Mouse (Mus musculus): ENCODE data around the gene Dennd6b.

The Dennd6b gene

DNA sequence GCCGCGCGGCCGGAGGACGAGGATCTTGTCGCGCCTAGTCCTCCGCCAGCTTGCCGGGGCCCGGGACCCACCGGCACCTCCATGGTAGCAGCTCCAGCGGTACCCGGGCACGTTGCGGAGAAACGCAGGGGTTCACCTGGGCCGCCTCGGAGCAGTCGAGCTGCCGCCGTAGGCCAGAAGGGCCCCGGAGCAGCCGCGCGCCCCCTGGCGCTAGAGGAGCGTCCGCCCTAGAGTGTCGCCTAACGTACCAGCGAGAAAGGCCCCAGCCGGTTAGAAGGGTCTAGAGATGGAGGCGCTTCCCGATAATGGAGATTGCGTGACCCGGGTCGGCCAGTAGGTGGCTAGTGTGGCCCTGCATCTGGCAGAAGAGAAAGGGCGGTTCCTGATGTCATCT lies at the start of gene Dennd6b:
Gene Dennd6b, minus strand, starts transcription at position 184 of the 394 bp plus-strand sequence.
- in situ Hi-C loops (cut with MboI; ENCODE audit: low pct_unique_long_range_greater_than_20kb in 1 of 2, low sequenced_read_pairs in 2 of 2, unreplicated experiment in 1 of 2), result no loop called here

DNA sequence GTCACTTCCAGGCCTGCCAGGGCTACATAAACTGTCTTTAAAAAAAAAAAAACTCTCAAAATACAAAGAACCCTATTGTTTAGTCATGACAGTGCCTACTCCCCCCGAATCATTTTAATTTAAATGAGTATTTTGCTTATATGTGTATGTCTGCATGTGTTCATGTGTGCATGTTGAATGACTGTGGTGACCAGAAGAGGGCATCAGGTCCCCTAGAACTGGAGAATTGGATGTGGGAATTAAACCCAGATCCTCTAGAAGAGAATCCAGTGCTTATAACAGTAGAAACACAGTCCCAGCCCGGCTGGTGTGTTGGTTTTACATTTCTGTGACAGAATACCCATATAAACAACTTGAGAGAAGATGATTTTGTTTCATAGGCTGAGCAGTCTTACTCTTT lies 44.7 kb upstream of the Dennd6b start:
- in situ Hi-C loops (cut with MboI; ENCODE audit: low pct_unique_long_range_greater_than_20kb in 1 of 2, low sequenced_read_pairs in 2 of 2, unreplicated experiment in 1 of 2), result no loop called here

GRCm38 (mm10) chr15:89239751-89240392 lies 43.6 kb upstream of the Dennd6b start:
- in situ Hi-C loops (cut with MboI; ENCODE audit: low pct_unique_long_range_greater_than_20kb in 1 of 2, low sequenced_read_pairs in 2 of 2, unreplicated experiment in 1 of 2), result no loop called here

DNA sequence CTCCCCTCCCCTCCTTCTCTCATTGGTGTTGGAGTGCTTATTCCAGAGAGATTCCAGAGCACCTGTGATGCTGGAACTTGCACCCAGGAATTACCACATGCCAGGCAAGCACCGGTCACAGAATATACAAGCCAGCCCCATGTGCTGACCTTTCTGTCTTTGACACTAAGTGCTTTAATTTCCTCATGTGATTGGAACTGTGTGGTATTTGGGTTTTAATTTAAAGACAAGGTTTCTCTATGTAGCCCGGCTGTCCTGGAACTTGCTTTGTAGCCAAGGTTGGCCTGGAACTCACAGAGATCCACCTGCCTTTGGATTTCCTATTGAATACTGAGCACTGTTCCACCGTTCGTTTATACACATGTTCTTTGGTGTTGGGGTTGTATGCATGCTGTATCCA lies 37.8 kb upstream of the Dennd6b start:
- in situ Hi-C loops (cut with MboI; ENCODE audit: low pct_unique_long_range_greater_than_20kb in 1 of 2, low sequenced_read_pairs in 2 of 2, unreplicated experiment in 1 of 2), result no loop called here

GRCm38 (mm10) chr15:89233586-89233985 lies 37.3 kb upstream of the Dennd6b start:
- in situ Hi-C loops (cut with MboI; ENCODE audit: low pct_unique_long_range_greater_than_20kb in 1 of 2, low sequenced_read_pairs in 2 of 2, unreplicated experiment in 1 of 2), result no loop called here

GRCm38 (mm10) chr15:89215611-89216233 lies 19.4 kb upstream of the Dennd6b start:
- in situ Hi-C loops (cut with MboI; ENCODE audit: low pct_unique_long_range_greater_than_20kb in 1 of 2, low sequenced_read_pairs in 2 of 2, unreplicated experiment in 1 of 2), result no loop called here

DNA sequence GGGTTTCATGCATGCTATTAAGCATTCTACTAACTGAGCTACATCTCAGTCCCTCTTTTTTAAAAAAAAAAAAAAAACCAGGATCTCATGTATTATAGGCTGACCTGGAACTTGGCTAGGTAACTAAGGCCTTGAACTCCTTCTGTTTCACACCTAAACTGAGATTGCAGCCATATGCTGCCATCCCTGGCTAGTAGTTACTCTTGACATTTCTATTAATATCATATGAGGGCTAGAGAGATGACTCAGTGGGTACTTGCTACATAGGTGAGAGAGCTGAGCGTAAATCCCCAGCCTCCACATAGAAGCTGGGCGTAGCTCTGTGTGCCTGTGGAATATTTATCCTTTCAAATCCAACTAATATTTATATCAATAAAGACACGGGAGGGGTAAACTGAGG lies 18.7 kb upstream of the Dennd6b start:
- in situ Hi-C loops (cut with MboI; ENCODE audit: low pct_unique_long_range_greater_than_20kb in 1 of 2, low sequenced_read_pairs in 2 of 2, unreplicated experiment in 1 of 2), result no loop called here

- in situ Hi-C loops (cut with MboI; ENCODE audit: low pct_unique_long_range_greater_than_20kb in 1 of 2, low sequenced_read_pairs in 2 of 2, unreplicated experiment in 1 of 2), result no loop called here
Observed at GRCm38 (mm10) chr15:89213517-89213916, 17.2 kb upstream of the Dennd6b start.

GRCm38 (mm10) chr15:89212495-89212894 lies 16.2 kb upstream of the Dennd6b start:
- in situ Hi-C loops (cut with MboI; ENCODE audit: low pct_unique_long_range_greater_than_20kb in 1 of 2, low sequenced_read_pairs in 2 of 2, unreplicated experiment in 1 of 2), result no loop called here

- in situ Hi-C loops (cut with MboI; ENCODE audit: low pct_unique_long_range_greater_than_20kb in 1 of 2, low sequenced_read_pairs in 2 of 2, unreplicated experiment in 1 of 2), result no loop called here
Observed at GRCm38 (mm10) chr15:89211716-89212461, 15.6 kb upstream of the Dennd6b start.

DNA sequence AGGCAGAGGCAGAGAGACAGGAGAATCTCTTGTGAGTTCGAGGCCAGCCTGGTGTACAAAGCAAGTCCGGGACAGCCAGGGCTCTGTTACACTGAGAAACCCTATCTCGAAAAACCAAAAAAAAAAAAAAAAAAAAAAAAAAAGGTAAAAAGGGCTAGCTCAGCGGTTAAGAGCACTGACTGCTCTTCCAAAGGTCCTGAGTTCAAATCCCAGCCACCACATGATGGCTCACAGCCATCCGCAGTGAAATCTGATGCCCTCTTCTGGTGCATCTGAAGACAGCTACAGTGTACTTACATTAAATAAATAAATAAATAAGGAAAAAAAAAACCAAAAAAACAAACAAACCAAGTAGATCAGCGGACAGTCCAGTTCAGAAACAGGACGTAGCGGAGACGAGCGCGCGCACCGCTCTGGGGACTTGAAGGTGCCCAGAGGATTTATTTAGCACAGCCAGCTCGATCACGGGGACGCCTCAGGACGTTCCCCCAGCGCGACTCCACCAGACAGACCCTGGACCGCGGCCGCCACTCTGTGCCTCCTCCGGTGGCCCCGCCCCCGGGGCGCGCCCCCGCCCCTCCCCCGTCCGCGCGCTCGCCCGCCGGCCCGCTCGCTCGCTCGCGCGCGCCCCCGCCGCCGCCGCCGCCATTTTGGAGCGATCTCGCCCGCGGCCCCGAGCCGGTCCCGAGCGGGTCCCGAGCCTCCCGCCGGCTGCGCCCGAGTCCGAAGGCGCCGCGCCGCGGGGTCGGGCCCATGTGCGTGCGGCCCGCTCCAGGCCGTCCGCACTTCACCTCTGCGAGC lies 14.8 kb upstream of the Dennd6b start, which contains the start of gene Ppp6r2:
Gene Ppp6r2, plus strand, starts transcription at position 639 of the 801 bp plus-strand sequence.
- in situ Hi-C loops (cut with MboI; ENCODE audit: low pct_unique_long_range_greater_than_20kb in 1 of 2, low sequenced_read_pairs in 2 of 2, unreplicated experiment in 1 of 2), result no loop called here

GRCm38 (mm10) chr15:89209886-89210761 lies 13.8 kb upstream of the Dennd6b start:
- in situ Hi-C loops (cut with MboI; ENCODE audit: low pct_unique_long_range_greater_than_20kb in 1 of 2, low sequenced_read_pairs in 2 of 2, unreplicated experiment in 1 of 2), result no loop called here

DNA sequence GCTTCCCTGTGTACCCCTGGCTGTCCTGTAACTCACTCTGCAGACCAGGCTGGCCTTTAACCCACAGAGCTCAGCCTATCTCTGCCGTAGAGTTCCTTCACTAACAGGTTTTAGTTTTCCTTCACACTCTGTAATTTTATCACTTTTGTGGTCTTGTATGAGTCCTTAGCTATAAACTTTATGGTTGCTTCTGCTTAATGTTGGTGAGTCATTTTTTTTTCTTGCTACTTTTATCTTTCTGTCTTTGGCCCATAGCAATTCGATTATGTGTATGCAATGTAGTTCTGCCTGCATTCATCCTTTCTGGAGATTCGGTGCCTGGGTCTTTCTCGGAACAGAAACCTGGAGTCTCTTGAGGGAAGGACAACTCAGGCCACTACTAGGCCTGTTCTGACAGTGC lies 11.2 kb upstream of the Dennd6b start:
- in situ Hi-C loops (cut with MboI; ENCODE audit: low pct_unique_long_range_greater_than_20kb in 1 of 2, low sequenced_read_pairs in 2 of 2, unreplicated experiment in 1 of 2), result no loop called here

- in situ Hi-C loops (cut with MboI; ENCODE audit: low pct_unique_long_range_greater_than_20kb in 1 of 2, low sequenced_read_pairs in 2 of 2, unreplicated experiment in 1 of 2), result no loop called here
Observed at GRCm38 (mm10) chr15:89197056-89197455, 760 bp upstream of the Dennd6b start.

DNA sequence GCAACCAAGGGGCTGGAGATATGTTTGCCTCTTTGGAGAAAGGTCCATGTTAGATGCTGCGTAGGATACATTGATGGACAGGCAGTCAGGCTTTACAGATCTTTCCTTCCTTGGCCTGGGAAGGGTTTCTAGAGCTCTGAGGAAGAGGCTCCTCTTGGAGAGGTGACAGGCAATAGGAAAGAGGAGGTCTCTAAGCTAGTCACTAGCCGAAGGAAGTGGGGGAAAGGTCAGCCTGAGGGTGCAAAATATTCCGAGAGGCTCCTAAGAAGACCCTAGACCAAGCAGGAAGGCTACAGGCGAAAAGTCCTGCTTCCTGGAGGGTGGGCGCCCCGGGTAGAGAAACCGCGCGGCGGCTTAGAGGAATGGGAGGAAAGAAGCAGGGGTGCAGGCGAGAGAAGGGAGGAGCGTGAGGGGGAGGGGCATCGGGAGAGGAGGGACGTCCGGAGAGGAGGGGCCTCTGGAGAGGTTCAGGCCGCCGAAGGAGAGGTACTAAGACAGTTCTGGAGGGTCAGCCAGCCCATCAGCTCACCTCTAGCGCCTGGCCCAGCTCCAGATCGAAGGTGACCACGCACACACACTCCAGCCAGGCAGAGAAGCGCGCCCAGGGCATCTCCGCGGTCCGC lies 495 bp downstream of the Dennd6b start:
- in situ Hi-C loops (cut with MboI; ENCODE audit: low pct_unique_long_range_greater_than_20kb in 1 of 2, low sequenced_read_pairs in 2 of 2, unreplicated experiment in 1 of 2), result no loop called here

DNA sequence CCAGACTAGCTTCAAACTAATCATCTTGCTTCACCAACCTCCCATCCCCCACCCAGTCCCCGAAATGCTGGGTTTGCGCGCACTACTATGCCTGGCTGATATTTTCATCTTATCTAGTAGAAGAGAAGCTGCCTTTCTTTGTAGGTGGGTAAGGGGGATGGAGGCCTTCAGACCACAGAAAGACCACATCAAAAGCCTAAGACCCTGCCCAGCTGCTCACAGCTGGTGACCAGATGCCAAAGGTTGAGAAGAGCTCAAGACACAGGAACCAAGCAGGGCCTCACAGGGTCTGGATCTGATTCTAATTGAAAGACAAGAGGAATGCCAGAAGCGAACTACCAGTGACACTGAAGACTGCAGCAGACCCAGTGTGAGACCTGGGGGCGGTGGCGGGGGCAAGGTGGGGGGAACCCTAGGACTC lies 1.0 kb downstream of the Dennd6b start:
- in situ Hi-C loops (cut with MboI; ENCODE audit: low pct_unique_long_range_greater_than_20kb in 1 of 2, low sequenced_read_pairs in 2 of 2, unreplicated experiment in 1 of 2), result no loop called here

GRCm38 (mm10) chr15:89184937-89185227 lies 11.4 kb downstream of the Dennd6b start:
- in situ Hi-C loops (cut with MboI; ENCODE audit: low pct_unique_long_range_greater_than_20kb in 1 of 2, low sequenced_read_pairs in 2 of 2, unreplicated experiment in 1 of 2), result no loop called here

Measured in mouse embryonic stem cell (cell line).